Mouse (Mus musculus) thymus, adult 2 months (tissue): ENCODE measurements around the gene Gm17428. TPM values are rescaled to one million over a fixed set of nuclear protein-coding genes. Genes with fewer than 3 reads are reported as not detected.

Experiments used
- DNase-seq: peaks from one replicate; pipeline ENCODE4 v3.0.0; 2021
- H3K27ac ChIP-seq: fragments of 200-500 bp; 2 replicates; pipeline ENCODE4 v1.5.1; 2012; ENCODE audit warnings: low read length, control low read depth; ENCODE audit not compliant: control insufficient read depth, insufficient read depth
- H3K27me3 ChIP-seq: fragments of 200-500 bp; 2 replicates; pipeline ENCODE4 v1.6.1; 2012; ENCODE audit warnings: mild to moderate bottlenecking, low read length, moderate library complexity, mixed read lengths; ENCODE audit not compliant: control insufficient read depth, insufficient read depth
- H3K36me3 ChIP-seq: fragments of 200-500 bp; 2 replicates; pipeline ENCODE4 v1.6.1; 2012; ENCODE audit warnings: mild to moderate bottlenecking, low read length, moderate library complexity; ENCODE audit not compliant: control insufficient read depth, insufficient read depth
- H3K4me1 ChIP-seq: fragments of 200-500 bp; replicated peaks from 2 replicates; pipeline ENCODE4 v1.6.1; 2012; ENCODE audit warnings: low read length; ENCODE audit not compliant: control insufficient read depth, insufficient read depth
- H3K4me3 ChIP-seq: fragments of 200-500 bp; 2 replicates; pipeline ENCODE4 v1.5.1; 2012; ENCODE audit warnings: mild to moderate bottlenecking, low read length, control low read depth, moderate library complexity; ENCODE audit not compliant: control insufficient read depth, insufficient read depth
- CTCF ChIP-seq: fragments of 200-500 bp; IDR thresholded peaks from 2 replicates; pipeline ENCODE4 v1.5.1; 2012; ENCODE audit warnings: mild to moderate bottlenecking, control low read depth, low read length, moderate library complexity, borderline replicate concordance; ENCODE audit not compliant: control insufficient read depth, poor library complexity, insufficient read depth; ENCODE audit errors: extremely low read depth
- POLR2A ChIP-seq: fragments of 200-500 bp; IDR thresholded peaks from 2 replicates; pipeline ENCODE4 v1.6.1; 2012; ENCODE audit warnings: mild to moderate bottlenecking, low read length, control low read depth, moderate library complexity; ENCODE audit not compliant: control insufficient read depth, poor library complexity, insufficient read depth; ENCODE audit errors: extremely low read depth
- WGBS: fragments of 180-500 bp; shearing (Covaris S2); methylation state at CpG from one replicate; pipeline ENCODE4 v1.1.7; 2018; 5-methylcytosine and 5-hydroxymethylcytosine counted together
- polyA plus RNA-seq: library from polyadenylated mRNA; depleted of rRNA; stranded (reverse); fragments of >200 nt; gene quantifications from 2 replicates; pipeline ENCODE4 v1.2.3, GENCODE M21; 2012; rRNA removed

The Gm17428 gene
- not detected in 2 replicates for polyA plus RNA-seq

- WGBS, result 70% methylated on average over 1 of the region's 1 CpGs
- Histone ChIP-seq H3K4me3 (no peak within 1 kb of the TSS), H3K36me3 (no peaks in the 10 kb centered on the region), H3K4me1 (no peaks in the 10 kb centered on the region), H3K27me3 (no peaks in the 10 kb centered on the region), H3K27ac (no peak within 1 kb of the TSS)
- no peak for TF ChIP-seq CTCF
- TF ChIP-seq POLR2A, result no peak
- DNase-seq, result no peak
Observed at GRCm38 (mm10) chr14:54976633-54977032, at the start of gene Gm17428. Gene Gm17428, plus strand, starts transcription at chr14:54976933.

DNA sequence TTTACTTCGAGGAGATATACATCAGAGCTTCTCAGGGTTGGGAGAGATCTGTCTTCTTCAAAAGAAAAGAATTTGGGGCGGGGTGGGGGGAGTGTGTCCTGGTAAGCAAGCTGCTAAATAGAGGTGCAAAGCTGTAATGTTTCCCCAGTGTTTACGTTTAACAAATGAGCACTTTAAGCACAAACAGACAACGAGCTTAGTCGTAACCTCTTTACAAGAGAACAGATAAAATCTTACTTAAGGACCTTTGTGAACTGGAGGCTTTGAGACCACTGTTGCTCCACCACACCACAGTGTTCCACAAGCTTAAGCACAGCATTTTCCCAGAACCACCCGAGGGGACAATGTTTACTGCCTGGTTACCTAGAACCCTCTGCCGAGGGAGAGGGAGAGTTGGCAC, 49.4 kb upstream of the Gm17428 start:
- Histone ChIP-seq H3K27me3 (peaks cover 10% of the 10 kb centered on the region), H3K27ac (no peak overlapping the region), H3K36me3 (no peaks in the 10 kb centered on the region), H3K4me3 (no peak overlapping the region), H3K4me1 (no peaks in the 10 kb centered on the region)
- DNase-seq, result no peak
- TF ChIP-seq CTCF (no peak), POLR2A (no peak)
- 41% methylated on average over 7 of the region's 7 CpGs for WGBS

- Histone ChIP-seq H3K4me1 (no peaks in the 10 kb centered on the region), H3K27me3 (peaks cover 10% of the 10 kb centered on the region), H3K27ac (no peak overlapping the region), H3K4me3 (no peak overlapping the region), H3K36me3 (no peaks in the 10 kb centered on the region)
- 83% methylated on average over 5 of the region's 5 CpGs for WGBS
- no peak for DNase-seq
- no peak for TF ChIP-seq CTCF
- TF ChIP-seq POLR2A, result no peak
Observed at GRCm38 (mm10) chr14:54929801-54930200, 46.9 kb upstream of the Gm17428 start.

DNA sequence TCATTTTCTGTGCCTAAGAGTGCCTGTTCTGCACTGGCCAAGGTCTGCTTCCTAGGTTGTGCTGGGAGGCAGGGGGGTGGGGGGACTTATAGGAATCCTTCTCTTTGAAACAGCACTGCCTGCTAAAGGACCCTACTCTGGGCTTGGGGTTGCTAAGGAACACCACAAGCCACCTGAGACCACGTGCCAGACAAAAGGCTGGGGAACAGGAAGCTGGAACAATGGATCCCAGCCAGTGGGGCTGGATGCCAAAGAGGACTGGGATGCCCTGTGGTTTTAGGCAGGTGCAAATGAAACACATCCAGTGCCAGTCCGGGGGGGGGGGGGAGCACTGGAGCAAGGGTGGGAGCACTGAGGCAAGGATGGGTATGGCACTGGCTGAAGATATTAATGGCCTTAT, 46.3 kb upstream of the Gm17428 start:
- DNase-seq, result no peak
- H3K36me3 ChIP-seq, result no peaks in the 10 kb centered on the region
- 27% methylated on average over 2 of the region's 2 CpGs for WGBS

GRCm38 (mm10) chr14:54932645-54933150, 44.0 kb upstream of the Gm17428 start, which contains the start of gene Il25:
Gene Il25, plus strand, starts transcription at chr14:54932695.
- no peak within 1 kb of the TSS for H3K4me3 ChIP-seq
- H3K27ac ChIP-seq, result no peak within 1 kb of the TSS
- TF ChIP-seq POLR2A, result no peak
- no peak for TF ChIP-seq CTCF
- H3K27me3 ChIP-seq, result no peaks in the 10 kb centered on the region
- no peak for DNase-seq
- no peaks in the 10 kb centered on the region for H3K36me3 ChIP-seq
- no peaks in the 10 kb centered on the region for H3K4me1 ChIP-seq
- 84% methylated on average over 6 of the region's 6 CpGs for WGBS

More for the DNA sequence above, 46.3 kb upstream of the Gm17428 start:
- Histone ChIP-seq H3K27me3 (peaks cover 8% of the 10 kb centered on the region), H3K27ac (no peak overlapping the region), H3K4me1 (no peaks in the 10 kb centered on the region), H3K4me3 (no peak overlapping the region)
- no peak for TF ChIP-seq CTCF
- no peak for TF ChIP-seq POLR2A

DNA sequence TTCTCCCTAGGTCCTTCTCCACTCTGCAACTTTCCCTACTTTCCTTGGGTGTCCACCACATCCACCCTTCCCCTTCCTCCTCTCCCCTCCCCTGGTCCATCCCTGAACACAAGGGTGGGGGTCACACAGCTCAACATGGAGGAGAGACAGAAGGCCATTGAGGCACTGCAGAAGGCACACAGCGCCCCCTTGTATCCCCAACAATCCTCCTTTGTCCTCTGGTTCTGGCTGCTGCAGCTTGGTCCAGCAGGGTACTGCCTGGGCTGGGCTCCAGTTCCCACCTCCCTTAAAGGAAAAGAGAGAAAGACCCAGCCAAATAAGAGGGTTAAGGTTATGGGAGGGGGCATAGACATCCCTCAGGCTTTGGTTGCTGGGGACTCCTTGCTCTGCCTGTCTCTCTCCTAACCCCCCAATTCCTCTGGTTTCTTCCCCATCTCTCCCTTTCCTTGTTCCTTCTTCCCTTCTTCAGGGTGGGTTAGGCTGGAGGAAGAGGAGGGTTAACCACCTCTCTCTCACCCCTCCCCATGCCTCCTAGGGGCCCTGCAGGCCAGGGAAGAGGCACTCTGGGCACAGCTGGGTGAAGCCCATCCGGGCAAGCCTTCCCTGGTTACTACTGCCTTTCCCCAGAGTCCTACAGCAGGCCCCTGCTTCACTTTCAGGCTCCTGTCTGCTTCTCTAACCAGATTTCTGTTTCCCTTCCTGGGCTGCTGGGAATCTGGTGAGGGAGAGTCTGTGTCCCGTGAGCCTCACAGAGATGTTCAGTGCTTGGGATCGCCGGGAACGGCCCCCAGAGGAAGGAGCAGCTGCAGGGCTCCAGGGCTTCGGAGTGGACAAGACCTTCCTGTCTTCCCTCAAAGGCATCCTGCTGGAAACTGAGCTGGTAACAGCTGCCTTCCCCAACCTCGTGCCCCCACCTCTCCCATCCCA, 40.6 kb upstream of the Gm17428 start, which contains the start of gene Cmtm5:
Gene Cmtm5, plus strand, starts transcription at position 358 of the 927 bp plus-strand sequence.
- Histone ChIP-seq H3K27me3 (no peaks in the 10 kb centered on the region), H3K27ac (no peak within 1 kb of the TSS), H3K4me1 (peaks cover 3% of the 10 kb centered on the region; the same call in 1 of the 2 replicates), H3K4me3 (no peak within 1 kb of the TSS), H3K36me3 (no peaks in the 10 kb centered on the region)
- TF ChIP-seq CTCF (no peak), POLR2A (no peak)
- WGBS, result 49% methylated on average over 8 of the region's 8 CpGs
- no peak for DNase-seq

- H3K27ac ChIP-seq, result no peak overlapping the region
Observed at GRCm38 (mm10) chr14:54936831-54937160, 39.9 kb upstream of the Gm17428 start.

More at GRCm38 (mm10) chr14:54936831-54937160, 39.9 kb upstream of the Gm17428 start:
- 29% methylated on average over 6 of the region's 6 CpGs for WGBS
- Histone ChIP-seq H3K27me3 (no peaks in the 10 kb centered on the region), H3K4me3 (no peak overlapping the region), H3K36me3 (no peaks in the 10 kb centered on the region), H3K4me1 (peaks cover 9% of the 10 kb centered on the region; the same call in 1 of the 2 replicates)
- no peak for TF ChIP-seq CTCF
- TF ChIP-seq POLR2A, result no peak
- DNase-seq, result no peak
